Mouse (Mus musculus) spleen, adult 2 months (tissue): ENCODE measurements around the gene 1700030J22Rik. TPM values are rescaled to one million over a fixed set of nuclear protein-coding genes. Genes with fewer than 3 reads are reported as not detected.

Experiments used
- DNase-seq, 2 experiments: peaks; one replicate each; pipeline versions ENCODE4 v3.0.0 to v3.0.0-alpha.2; 2012 to 2021; ENCODE audit warnings: low spot score in 2 of 2, low read depth in 1 of 2
- H3K27ac ChIP-seq: fragments of 200-500 bp; 2 replicates; pipeline ENCODE4 v1.5.1; 2012; ENCODE audit warnings: low read length, inconsistent platforms; ENCODE audit not compliant: insufficient read depth
- H3K27me3 ChIP-seq: fragments of 200-500 bp; 2 replicates; pipeline ENCODE4 v1.6.1; 2012; ENCODE audit warnings: mild to moderate bottlenecking, moderate library complexity, low read length, inconsistent platforms; ENCODE audit not compliant: control insufficient read depth, insufficient read depth
- H3K36me3 ChIP-seq: fragments of 200-500 bp; 2 replicates; pipeline ENCODE4 v1.6.1; 2012; ENCODE audit warnings: mild to moderate bottlenecking, low read length, inconsistent platforms; ENCODE audit not compliant: control insufficient read depth, insufficient read depth
- H3K4me1 ChIP-seq: fragments of 200-500 bp; 2 replicates; pipeline ENCODE4 v1.6.1; 2011; ENCODE audit warnings: inconsistent platforms; ENCODE audit not compliant: control insufficient read depth, insufficient read depth, insufficient read length
- H3K4me3 ChIP-seq: fragments of 200-500 bp; 2 replicates; pipeline ENCODE4 v1.5.1; 2011; ENCODE audit warnings: mild to moderate bottlenecking, inconsistent platforms; ENCODE audit not compliant: insufficient read depth, insufficient read length; ENCODE audit errors: extremely low read depth
- CTCF ChIP-seq: fragments of 200-500 bp; IDR thresholded peaks from 2 replicates; pipeline ENCODE4 v1.5.1; 2011; ENCODE audit warnings: mild to moderate bottlenecking, inconsistent platforms; ENCODE audit not compliant: insufficient read depth, insufficient read length, insufficient replicate concordance; ENCODE audit errors: extremely low read depth
- POLR2A ChIP-seq: fragments of 200-500 bp; IDR thresholded peaks from 2 replicates; pipeline ENCODE4 v1.6.1; 2011; ENCODE audit warnings: low read depth, low read length, inconsistent platforms
- WGBS: fragments of 180-500 bp; shearing (Covaris S2); methylation state at CpG from one replicate; pipeline ENCODE4 v1.1.7; 2018; 5-methylcytosine and 5-hydroxymethylcytosine counted together
- polyA plus RNA-seq: library from polyadenylated mRNA; depleted of rRNA; stranded (reverse); fragments of >200 nt; gene quantifications from 2 replicates; pipeline ENCODE4 v1.2.3, GENCODE M21; 2012; rRNA removed

The 1700030J22Rik gene
- polyA plus RNA-seq, 1 experiment, result 0.18 TPM

DNA sequence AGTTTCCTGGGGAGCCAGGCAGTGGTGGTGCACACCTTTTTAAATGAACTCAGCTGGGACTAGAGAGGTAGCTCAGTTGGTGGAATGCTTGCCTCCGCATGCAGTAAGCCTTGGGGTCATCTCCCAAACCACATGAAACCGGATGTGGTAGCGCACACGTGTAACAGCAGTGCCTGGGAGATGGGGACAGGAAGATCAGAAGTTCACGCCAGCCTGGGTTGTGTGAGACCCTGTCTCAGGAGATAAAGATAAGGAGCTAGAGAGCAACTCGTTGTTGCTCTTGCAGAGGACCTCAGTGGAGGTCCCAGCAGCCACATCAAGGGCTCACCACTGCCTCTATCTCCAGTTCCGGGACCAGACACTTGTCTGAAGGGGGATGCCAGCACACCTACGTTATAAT, 55.2 kb downstream of the 1700030J22Rik start:
- no peaks in the 10 kb centered on the region for H3K36me3 ChIP-seq
- no peak for DNase-seq
- H3K27ac ChIP-seq, result no peak overlapping the region
- no peaks in the 10 kb centered on the region for H3K27me3 ChIP-seq
- TF ChIP-seq POLR2A, result no peak
- TF ChIP-seq CTCF, result no peak
- H3K4me1 ChIP-seq, result no peaks in the 10 kb centered on the region; the same call in 1 of the 2 replicates
- 53% methylated on average over 8 of the region's 8 CpGs for WGBS
- H3K4me3 ChIP-seq, result no peak overlapping the region

GRCm38 (mm10) chr8:116922060-116922757, 56.5 kb downstream of the 1700030J22Rik start:
- Histone ChIP-seq H3K4me3 (peak overlapping the region; percentile 97), H3K27ac (peak overlapping the region; percentile 12; the same call in 1 of the 2 replicates), H3K36me3 (no peaks in the 10 kb centered on the region), H3K4me1 (no peaks in the 10 kb centered on the region; the same call in 1 of the 2 replicates), H3K27me3 (no peaks in the 10 kb centered on the region)
- 30% methylated on average over 17 of the region's 17 CpGs for WGBS
- DNase-seq, result no peak
- TF ChIP-seq CTCF (no peak), POLR2A (no peak)

GRCm38 (mm10) chr8:116921337-116922059, 57.3 kb downstream of the 1700030J22Rik start, which contains the start of the genes Cmc2 and Cenpn:
Cmc2 (minus strand) TSS chr8:116921455.
Cenpn (plus strand) TSS chr8:116921730.
- Histone ChIP-seq H3K27ac (peak within 1 kb of the TSS; percentile 89), H3K4me3 (peak within 1 kb of the TSS; percentile 97), H3K27me3 (no peaks in the 10 kb centered on the region), H3K36me3 (no peaks in the 10 kb centered on the region; the same call in 1 of the 2 replicates), H3K4me1 (no peaks in the 10 kb centered on the region; the same call in 1 of the 2 replicates)
- WGBS, result under 1% methylated on average over 57 of the region's 57 CpGs
- TF ChIP-seq POLR2A (peak; percentile 72; the same call in 1 of the 2 replicates), CTCF (no peak)
- peak; percentile 84 to 95 for DNase-seq

GRCm38 (mm10) chr8:116921005-116921336, 57.8 kb downstream of the 1700030J22Rik start:
- no peak for DNase-seq
- no peak for TF ChIP-seq POLR2A
- no peaks in the 10 kb centered on the region for H3K27me3 ChIP-seq
- H3K4me1 ChIP-seq, result no peaks in the 10 kb centered on the region; the same call in 1 of the 2 replicates
- peak overlapping the region; percentile 71 for H3K27ac ChIP-seq
- no peaks in the 10 kb centered on the region; the same call in 1 of the 2 replicates for H3K36me3 ChIP-seq
- peak overlapping the region; percentile 97 for H3K4me3 ChIP-seq
- WGBS, result under 1% methylated on average over 22 of the region's 22 CpGs

Other genes starting within 250 kb of the 1700030J22Rik start
- 4.6 and 5.2 TPM in 2 replicates for gene Cdyl2, start 246.0 kb downstream of the 1700030J22Rik start, polyA plus RNA-seq
- 3.4 TPM in 2 replicates for gene Cmc2, start 57.5 kb downstream of the 1700030J22Rik start, polyA plus RNA-seq
- 2.2 and 3.0 TPM in 2 replicates for gene Cenpn, start 57.2 kb downstream of the 1700030J22Rik start, polyA plus RNA-seq
- 10.2 and 13.0 TPM in 2 replicates for gene Atmin, start 35.6 kb downstream of the 1700030J22Rik start, polyA plus RNA-seq
- 4.0 and 5.5 TPM in 2 replicates for gene Gcsh, start 14.6 kb upstream of the 1700030J22Rik start, polyA plus RNA-seq
- 0.09 and 0.29 TPM in 2 replicates for gene Pkd1l2, start 103.5 kb upstream of the 1700030J22Rik start, polyA plus RNA-seq
- gene Bco1, start 116.9 kb upstream of the 1700030J22Rik start, polyA plus RNA-seq, result 0.05 and 0.07 TPM in 2 replicates
- gene Gan, start 179.2 kb upstream of the 1700030J22Rik start, polyA plus RNA-seq, result 2.9 and 3.4 TPM in 2 replicates